Mouse (Mus musculus): ENCODE results near the gene Ptpn21.

The Ptpn21 gene

DNA sequence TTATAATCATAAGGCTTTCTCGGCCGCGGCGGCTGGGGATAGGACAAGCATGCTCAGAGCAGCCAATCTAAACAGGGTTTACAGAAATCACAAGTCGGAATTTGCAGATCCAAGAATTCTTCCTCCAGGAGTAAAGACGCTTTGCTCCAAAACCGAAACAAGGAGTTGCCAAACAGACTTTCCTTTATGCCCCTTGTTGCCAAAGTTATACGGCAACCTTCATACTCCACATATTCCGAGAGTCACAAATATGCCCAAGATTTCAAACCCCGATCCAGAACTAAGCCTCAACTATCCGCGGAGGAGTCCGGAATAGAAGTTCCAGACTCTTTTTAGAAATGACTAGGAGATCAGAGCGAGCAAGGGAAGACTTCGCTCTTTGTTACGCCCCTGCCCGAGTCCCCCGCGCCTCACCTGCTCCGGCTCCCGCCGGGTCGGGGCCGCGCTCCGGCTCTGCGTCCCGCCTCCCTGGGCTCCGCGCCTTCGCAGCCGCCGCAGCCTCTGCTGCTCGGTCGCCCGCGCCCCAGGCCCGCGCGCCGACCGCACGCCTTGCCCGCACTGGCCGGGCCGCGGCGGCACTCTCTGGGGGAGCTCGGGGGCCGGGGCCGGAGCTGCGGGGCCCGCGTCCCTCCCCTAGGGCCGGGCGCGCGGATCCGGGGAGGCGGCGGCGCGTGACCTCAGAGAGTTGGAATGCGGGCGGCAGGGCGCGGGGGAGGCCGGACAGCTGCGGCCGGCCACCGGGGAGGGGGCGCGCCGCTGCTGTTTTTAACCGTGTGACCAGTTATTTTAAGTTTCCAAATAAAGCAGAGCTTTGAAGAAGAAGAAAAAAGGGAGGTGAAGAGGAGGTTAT is at the start of gene Ptpn21:
TSS of gene Ptpn21 (minus strand) at position 455 of the 850 bp plus-strand sequence.
- peak; percentile 70 for DNase-seq (ENCODE audit: low spot score)

DNA sequence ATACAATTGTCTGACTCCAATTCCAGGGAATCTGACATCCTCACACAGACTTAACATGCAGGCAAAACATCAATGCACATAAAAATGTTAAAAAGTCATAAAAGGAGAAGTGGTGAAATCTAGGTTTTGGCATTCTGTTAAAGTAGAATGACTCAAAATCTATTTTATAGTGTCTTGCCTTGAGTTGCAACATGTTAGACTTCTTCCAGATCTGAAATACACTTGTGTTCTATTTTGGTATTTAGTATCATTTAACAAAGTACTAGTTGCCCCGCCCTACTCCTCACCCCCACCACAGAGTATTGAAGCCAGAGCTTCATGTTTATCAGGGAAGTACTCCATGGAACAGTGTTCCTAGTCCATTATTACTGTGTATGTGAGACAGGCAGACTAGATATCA is 47.0 kb upstream of the Ptpn21 start:
- no peak for DNase-seq (ENCODE audit: low spot score)

DNA sequence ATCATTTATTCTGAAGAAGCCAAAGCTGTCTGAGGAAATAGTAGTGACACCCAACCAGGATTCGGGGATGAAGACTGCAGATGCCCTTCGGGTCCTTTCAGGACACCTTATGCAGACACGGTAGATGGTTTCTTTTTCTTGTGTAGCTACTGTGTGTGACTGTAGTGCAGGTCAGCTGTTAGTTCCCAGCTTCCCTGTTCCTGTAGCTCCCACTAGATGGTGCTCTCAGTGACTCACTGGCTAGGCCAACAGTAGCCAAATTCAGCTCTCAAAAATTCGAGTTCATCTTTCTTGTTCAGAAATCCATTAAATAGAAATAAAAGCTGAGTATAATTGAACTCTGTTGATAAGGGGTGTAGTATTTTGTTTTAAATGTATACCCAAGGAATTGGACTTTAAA is 41.9 kb upstream of the Ptpn21 start:
- peak; percentile 52 for DNase-seq (ENCODE audit: low spot score)

DNA sequence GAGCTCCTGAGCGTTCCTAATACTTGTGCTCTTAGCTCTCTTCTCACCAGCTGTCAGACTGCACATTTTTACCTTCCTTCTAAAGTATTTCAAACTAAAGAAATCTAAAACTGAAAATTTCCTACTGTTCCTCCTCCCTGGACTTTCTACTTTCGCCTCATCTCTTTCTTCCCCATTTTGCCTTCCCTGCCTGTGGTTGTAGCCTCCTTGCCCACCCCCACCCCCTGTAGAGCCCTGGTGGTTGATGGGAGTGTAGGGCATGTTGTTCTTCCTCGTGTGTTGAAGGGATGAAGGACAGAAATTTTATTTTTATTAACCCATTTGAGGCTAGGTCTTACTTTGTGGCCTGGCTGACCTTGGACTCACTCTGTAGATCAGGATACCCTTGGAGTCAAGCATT is 40.3 kb upstream of the Ptpn21 start:
- no peak for DNase-seq (ENCODE audit: low spot score)

DNA sequence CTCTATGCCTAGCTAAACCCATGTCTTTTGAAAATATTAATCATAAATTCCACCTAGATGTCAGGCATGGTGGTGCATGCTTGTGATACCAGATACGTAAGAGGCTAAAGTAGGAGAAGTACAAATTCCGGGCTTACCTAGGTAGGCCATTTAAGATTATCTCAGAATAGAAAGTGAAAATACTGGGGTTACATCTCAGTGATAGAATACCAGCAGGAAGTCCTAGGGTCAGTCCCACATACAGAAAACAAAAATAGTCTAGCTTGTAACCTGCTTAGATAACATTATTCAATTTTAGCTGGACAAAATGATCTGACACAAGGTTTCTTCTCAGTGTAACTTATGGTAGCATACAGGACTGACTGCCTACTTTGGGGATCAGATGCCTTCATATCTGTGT is 29.0 kb upstream of the Ptpn21 start:
- no peak for DNase-seq (ENCODE audit: low spot score)

DNA sequence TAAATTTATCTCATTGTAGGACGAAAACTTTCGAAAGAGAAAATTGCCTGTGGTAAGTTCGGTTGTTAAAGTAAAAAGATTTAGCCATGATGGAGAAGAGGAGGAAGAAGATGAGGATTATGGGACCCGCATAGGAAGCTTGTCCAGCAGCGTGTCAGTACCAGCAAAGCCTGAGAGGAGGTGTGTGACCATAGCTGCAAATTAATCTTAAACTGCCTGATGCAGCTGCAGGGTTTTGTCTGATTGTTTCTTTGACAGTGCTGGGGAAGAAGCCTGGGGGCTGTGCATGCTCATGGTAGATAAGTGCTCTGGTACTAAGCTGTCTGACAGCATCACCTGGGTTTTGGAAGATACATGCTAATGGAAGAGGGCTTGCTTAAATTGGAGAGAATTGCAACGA is 22.5 kb upstream of the Ptpn21 start:
- DNase-seq (ENCODE audit: low spot score) = no peak

DNA sequence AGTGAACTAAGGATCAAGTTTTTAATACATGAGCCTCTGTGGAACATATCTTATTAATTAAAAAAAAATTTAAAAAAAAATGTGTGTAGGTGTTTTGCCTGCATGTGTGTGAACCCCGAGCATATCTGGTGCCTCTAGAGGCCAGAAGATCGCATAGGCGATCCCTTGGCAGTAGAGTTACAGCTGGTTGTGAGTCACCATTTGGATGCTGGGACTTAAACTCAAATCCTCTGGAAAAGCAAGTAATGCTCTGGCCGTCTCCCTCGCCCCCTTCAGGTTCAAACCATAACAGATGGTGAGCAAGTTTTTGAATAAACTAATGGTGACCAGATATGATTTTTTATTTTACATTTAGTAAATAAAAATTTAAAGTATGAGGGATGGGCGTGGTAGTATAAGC is 20.4 kb upstream of the Ptpn21 start:
- DNase-seq (ENCODE audit: low spot score) = no peak

DNA sequence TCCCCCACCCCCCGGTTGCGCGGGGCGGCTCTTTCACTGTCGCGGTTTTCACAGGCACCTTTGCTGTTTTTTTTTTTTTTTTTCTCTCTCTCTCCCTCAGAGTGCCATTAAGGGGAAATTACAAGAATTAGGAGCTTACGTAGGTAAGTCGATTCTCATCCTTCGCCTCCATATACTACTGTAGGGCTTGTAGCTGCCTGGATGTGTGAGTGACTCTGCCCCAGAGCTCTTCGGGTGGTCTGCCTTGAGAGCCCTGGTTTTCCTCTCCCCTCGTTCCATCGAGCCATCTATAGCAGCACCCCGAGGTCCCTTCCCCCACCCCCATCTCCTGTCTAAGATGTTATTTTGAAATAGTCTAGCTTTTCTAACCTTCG is 10.2 kb upstream of the Ptpn21 start:
- DNase-seq (ENCODE audit: low spot score) = peak; percentile 35

DNA sequence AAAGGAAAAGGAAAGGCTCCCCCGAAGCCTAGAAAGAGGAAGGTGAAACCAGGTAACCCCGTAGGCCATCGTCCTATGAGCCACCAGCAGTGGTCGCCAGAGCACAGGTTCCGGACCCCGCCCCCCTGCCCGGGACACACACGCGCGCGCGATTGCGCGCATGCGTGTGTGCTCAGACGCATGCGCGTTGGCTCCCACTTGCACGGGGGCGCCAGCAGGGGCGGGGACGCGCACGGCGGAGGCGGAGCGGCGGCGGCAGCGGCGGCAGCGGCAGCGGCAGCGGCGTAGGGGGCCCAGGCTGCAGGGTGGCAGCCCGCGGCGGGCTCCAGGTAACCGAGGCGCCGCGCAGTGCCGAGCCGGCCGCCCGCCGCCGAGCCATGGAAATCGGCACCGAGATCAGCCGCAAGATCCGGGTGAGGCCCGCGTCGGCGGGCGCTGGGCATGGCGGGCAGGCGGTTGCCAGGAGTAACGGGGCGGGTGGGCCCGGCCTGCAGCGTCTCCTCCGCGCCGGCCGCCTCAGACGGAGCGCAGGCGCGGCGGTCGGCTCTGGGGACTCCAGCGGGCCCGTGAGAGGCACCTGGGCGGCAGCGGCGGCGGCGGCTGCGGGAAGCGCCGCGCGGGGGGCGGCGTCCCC is 9.7 kb upstream of the Ptpn21 start, which contains the start of gene Zc3h14:
TSS of gene Zc3h14 (plus strand) at position 219 of the 634 bp plus-strand sequence.
- DNase-seq (ENCODE audit: low spot score) = peak; percentile 93

DNA sequence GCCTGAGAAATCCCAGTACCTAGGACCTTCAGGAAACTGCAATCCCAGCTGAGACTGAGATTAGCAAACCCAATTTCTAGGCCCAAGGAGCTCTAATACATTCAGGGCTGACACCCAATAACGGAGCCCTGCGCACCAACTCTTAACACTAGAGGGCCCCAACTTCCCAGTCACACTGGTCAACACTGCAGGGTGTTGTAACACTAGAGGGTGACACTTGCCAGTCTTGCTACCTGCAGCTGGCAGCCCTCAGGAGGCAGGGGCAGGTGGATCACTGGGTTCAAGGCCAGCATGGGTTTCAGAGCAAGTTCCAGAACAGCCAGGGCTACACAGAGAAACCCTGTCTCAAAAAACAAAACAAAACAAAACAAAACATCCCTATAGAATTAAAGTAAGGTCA is 8.9 kb upstream of the Ptpn21 start:
- peak; percentile 61 for DNase-seq (ENCODE audit: low spot score)

DNA sequence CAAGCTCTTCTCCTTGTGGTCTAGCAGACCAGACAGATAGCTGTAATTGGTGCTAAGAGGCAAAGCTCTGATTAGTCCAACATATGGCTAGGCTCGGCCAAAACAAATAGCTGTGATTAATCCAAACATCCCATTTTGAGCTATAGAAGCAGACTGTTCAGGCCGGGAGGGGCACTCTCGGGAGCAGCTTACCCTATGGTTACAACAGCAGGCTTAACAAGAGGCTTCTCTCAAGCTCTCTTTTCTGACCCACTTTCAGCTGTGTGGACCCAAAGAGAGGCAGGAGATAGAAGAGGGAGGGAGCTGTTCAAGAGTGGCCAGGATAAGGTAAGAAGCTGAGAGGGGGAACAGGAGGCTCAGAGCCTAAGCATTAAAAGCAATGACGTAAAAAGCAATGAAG is 8.4 kb upstream of the Ptpn21 start:
- no peak for DNase-seq (ENCODE audit: low spot score)

DNA sequence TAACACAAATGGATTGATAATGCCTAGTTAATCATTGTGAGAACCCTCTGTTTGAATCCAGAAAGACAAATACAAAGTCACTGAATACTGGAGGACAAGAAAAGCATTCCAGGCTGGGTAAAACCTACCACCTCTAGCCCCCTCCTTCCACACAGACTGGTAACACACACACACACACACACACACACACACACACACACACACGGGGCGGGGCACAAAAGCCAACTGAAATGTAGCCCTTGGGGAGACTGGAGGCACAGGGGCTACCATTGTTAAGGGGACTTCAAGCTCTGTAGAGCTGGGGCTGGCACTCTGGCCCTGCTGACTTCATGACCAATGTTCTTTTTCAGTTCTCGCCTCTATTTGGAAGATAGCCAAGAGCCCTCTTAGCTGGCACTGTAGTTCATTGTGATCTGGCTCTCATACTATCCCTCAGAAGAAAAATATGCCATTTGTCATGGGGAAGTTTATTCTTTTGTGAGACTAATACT is 3.9 kb upstream of the Ptpn21 start:
- no peak for DNase-seq (ENCODE audit: low spot score)

DNA sequence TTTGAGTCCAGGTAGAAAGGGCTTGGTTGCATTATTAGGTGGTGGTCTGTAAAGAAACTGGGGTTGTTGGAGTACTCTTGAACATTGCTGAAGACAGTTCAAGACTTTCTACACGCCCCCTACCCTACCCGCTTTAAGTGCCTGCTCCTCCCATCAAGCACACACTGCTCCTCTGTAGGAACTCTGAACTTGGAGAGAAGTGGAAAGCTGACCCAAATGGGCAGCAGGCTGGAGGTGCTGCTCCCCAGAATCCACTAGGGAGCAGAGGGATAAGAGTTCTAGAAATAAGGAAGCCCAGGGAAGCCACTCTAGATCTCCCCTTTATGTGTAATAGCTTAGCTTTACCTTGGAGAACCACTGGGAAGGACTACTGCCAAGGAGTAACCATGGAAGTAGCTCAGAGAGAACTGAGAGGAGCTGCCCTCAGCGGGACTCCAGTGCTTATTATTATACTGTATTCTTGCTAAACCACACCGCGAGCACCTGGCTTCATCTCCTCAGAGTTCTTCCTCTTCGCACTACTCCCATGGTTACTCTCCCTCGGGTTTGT is 671 bp upstream of the Ptpn21 start:
- DNase-seq (ENCODE audit: low spot score) = peak; percentile 52

DNA sequence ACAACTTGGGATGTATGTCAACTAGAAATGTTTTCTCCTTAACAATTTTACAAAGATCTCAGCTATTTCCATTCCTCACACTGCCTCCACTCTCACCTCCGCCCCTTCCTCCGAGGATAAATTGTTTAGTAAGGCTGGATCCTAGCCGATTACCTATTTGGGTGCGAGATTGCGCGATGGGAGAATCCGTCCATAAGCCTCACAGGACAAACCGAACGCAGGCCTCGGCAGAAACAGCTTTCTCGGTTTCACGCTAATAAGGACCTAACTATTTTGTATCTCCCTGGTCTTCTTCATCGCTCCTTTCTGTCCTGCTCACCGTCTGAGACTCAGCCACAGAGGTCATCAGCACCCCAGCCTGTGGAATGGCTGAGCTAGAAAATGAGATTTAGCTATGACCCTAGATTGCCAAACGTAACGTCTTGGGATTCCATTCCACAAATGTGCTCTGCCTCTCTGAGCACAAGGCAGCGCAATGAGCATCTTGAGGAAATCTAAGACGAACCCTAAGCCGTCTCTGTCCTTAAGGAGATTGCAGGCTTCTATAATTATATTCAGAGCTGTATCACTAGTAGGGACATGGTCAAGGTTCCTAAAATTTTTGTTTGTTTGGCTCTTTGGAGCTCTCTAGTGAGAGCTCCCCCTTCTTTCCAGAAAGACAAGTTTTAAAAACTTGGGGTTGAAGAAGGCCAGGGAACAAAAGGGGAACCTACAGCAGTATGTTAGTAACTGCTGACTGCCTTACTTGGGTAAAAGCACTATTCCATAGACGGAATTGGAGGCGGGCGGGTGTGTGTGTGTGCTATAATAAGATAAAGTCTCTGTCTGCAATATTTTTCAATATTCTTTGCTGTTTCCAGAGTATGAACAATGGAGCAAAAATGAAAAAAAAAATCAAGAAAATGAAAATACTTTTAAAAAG is 2.1 kb downstream of the Ptpn21 start:
- DNase-seq (ENCODE audit: low spot score) = peak; percentile 44

DNA sequence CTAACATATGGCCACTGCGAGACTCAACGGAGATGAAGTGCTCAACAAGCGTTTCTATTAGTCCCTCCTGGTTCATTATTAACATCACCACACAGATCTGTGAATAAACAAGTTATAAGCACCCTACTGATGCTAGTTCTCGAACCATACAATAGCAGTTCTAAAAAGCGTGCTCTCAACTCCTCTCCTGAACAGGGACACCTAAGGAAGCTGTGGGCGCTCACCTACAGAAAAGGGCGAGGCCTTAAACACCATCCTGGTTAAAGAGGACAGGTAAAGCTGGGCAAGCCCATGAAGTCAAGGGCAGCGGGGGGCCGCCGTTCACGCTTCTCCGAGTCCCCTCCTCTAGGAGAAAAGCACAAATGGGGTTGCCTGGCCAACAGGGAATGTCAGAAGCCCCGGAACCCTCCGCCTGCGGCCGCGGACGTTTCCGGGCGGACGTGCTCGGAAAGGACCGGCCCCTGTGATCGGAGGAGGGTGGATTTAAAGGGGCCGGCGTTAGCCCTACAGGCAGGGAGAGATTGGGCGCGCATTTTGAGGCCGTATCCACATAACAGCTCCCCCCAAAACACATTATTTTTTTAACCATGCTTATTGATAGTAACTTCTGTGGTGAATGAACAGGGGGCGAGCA is 2.8 kb downstream of the Ptpn21 start:
- DNase-seq (ENCODE audit: low spot score) = peak; percentile 90

DNA sequence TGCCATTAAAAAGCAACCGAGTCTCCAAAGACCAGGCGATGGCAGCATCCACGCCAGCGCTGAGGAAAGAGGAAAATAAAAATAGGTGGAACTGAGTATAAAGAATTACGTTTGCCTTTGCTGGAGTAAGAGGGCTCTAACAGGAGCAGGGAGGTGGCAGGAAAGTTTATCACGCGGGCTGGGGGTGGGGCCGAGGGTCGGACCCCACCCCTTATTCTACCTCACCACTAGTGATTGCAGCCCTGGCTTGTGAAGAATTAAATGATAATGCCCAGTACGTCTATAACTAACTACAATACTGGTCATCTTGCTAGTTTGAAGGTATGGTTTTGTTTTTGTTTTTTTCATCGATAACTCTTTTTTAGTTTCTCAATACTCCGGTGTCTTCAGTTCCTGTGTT is 3.4 kb downstream of the Ptpn21 start:
- DNase-seq (ENCODE audit: low spot score) = no peak

DNA sequence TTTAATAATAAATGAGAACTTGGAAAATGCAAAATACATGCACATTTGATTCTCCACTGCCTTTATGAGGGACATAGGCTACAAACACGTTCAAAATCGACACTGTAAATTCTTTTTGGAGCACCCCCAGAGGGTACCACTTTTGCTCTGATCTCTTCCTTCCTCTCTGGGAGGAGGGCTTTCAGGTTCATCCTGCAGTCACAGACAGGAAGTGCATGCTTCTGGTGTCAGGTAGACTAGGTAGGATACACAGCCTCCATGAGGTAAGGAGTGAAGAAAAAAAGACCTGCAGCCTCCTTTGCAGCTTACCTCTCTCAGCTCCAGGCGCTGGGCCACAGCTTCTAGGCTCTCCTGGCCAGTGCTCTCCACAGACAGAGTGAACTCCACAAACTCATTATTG is 4.0 kb downstream of the Ptpn21 start:
- DNase-seq (ENCODE audit: low spot score) = no peak

DNA sequence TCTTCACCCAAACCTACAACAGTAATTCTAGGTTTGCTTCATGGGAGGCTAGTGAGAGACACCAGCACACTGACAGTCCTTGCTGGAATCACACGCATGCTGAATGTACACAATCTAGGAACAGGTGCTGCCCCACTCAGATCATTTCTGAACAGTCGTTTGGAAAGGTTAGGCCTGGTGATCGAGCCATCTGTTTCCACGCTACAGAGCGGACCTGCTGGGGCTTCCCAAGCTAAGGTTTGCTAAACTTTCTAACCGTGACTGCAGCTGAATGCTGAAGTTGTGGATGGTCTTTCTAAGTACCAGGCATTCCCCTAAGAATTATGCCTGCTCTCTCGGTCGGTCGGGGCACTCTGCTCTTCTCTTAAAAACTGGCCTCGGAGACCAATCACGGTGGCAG is 6.5 kb downstream of the Ptpn21 start:
- DNase-seq (ENCODE audit: low spot score) = no peak

DNA sequence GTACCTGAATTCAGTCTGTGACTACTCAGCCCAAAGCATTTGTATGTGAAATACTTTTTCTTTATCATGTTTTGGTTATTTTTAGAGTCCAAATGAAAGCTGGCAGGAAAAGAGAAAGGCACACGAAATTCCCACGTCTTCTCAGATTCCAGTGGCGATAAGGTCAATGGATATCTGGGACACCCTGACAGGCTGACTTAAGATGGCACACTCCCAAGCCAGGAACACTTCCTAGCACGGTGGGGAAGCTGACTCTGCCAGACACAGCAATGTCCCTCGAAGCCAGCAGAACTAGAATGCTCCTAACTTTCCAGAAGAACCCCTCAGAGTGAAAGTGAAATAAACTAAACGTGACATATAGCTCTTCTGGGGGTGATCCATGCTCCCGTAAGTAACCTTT is 10.0 kb downstream of the Ptpn21 start:
- DNase-seq (ENCODE audit: low spot score) = no peak

DNA sequence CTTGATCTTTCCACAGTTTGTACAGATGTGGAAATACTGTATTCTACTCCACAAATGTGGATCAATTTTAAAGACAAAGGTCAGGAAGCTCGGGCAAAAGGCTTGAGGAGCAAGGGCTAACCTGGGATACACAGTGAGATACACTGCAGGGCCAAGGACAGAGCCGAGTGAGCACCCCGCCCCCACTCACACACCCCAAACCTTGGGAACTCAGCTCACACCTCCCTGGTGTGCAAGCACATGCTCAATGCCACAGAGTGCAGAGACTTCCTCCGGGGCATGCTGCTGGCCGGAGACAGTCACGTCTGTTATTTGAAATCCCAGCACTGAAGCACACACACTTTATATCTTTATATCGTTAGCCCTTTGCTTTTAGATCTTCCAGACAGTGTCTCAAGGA is 11.1 kb downstream of the Ptpn21 start:
- no peak for DNase-seq (ENCODE audit: low spot score)

DNA sequence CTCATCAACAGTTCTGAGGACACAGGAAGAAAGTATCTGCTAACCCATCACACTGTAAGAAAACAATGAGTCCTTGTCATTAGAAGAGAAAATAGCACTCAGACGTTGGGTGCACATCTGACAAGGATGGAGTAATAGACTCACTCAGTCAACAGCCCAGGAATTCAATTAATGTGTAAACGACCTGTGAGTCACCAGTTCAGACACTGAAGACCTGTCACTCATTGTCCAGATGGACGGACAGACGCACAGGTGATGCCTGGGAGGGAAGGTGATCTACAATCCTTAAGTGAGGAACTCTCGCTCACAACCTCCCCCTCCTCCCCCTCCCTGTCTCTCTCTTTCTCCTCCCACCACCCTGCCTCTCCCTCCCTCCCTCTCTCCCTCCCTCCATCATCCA is 12.2 kb downstream of the Ptpn21 start:
- no peak for DNase-seq (ENCODE audit: low spot score)

DNA sequence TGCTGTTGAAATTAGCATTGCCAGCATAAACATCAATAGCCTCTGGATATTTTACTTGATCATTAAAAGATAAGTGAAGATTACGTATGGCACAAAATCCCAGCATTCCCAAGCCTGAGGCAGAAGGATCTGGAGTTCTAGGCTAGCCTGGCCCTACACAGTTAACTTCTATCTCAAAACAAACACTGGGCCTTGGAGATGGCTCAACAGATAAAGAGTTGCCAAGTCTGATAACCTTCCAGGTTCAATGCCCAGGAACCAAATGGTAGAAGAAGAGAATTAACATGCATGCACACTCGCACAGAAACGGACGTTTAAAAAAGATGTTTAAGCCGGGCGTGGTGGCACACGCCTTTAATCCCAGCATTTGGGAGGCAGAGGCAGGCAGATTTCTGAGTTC is 13.0 kb downstream of the Ptpn21 start:
- DNase-seq (ENCODE audit: low spot score) = no peak

Data from embryo, embryonic 10 days (tissue).